Mouse (Mus musculus) cerebellum, postnatal 25 days (tissue): ENCODE results near the gene Bak1.

ENCODE experiments used
- DNase-seq, 2 experiments: peaks; one replicate each; pipeline ENCODE4 v3.0.0; 2021; ENCODE audit warnings: mixed read lengths in 2 of 2

Bak1 gene

GRCm38 (mm10) chr17:27048445-27049239 is 19.8 kb upstream of the Bak1 start:
- DNase-seq: no peak

- no peak for DNase-seq
Measured at GRCm38 (mm10) chr17:27047762-27048444, 19.1 kb upstream of the Bak1 start.

DNA sequence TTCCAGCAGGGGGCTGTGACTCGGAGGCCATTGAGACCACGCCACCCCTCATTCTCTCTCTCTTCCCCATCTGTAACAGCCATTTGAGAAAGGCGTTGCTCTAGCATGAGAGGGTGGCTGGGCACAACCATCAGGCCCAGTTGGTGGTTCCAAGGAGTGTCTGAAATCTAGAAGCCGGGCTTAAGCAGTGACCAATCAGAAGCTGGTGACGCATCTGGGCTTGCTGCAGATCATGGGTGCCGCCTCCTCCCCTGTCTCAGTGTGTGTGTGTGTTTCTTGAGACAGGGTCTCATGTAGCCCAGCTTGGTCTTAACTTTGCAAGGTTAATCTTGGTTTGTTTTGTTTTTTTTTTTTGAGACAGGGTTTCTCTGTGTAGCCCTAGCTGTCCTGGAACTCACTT is 16.4 kb upstream of the Bak1 start:
- no peak for DNase-seq

GRCm38 (mm10) chr17:27042840-27043239 is 14.0 kb upstream of the Bak1 start:
- DNase-seq: no peak

- DNase-seq: no peak
Measured at GRCm38 (mm10) chr17:27041787-27042055, 12.9 kb upstream of the Bak1 start.

GRCm38 (mm10) chr17:27041046-27041786 is 12.4 kb upstream of the Bak1 start:
- DNase-seq: no peak

- peak in 1 of 2 experiments; percentile 21 for DNase-seq
Measured at GRCm38 (mm10) chr17:27040304-27041045, 11.7 kb upstream of the Bak1 start.

- no peak for DNase-seq
Measured at GRCm38 (mm10) chr17:27039432-27040102, 10.8 kb upstream of the Bak1 start.

GRCm38 (mm10) chr17:27038335-27039050 is 9.7 kb upstream of the Bak1 start:
- DNase-seq: peak in 1 of 2 experiments; percentile 25

DNA sequence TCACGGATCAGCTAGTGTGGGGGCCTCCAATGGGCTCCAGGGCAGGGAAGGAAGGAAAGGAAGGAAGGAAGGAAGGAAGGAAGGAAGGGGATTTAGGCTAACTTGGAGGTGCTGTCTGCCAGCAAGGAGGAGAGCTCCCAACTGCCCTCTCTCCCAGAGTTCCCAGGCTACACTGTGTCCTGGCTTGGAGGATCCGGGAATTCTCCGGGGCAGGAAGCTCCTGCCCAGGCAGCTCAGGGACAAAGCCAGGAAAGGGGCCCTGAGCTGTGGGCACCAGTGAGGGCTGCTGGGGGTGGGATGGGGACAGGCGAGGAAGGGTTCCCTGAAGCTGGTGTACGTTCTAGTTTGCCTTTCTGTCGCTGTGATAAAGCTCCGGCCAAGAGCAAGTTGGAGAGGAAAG is 7.7 kb upstream of the Bak1 start:
- DNase-seq: no peak

- DNase-seq: peak; percentile 87 to 89
Measured at GRCm38 (mm10) chr17:27032869-27033268, 4.1 kb upstream of the Bak1 start.

GRCm38 (mm10) chr17:27032328-27032727 is 3.5 kb upstream of the Bak1 start:
- peak in 1 of 2 experiments; percentile 23 for DNase-seq

DNA sequence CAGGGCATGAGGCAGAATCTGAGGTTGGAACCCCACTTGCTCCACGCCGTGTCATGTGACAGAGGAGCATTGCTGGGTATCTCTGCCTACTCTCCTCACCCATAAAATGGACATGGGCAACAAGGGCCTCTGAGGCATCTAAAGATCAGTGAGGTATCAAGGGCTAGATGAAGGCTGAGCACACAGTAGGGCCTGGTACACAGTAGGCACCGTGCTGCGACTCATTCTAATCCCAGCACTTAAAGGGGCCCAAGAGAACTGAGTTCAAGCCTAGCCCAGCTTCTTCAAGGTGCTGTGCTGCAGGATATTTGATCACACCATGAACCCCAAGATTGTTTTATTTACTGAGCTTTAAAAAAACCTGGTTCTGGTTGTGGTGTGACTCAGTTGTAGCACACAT is 2.1 kb upstream of the Bak1 start:
- DNase-seq: no peak

DNA sequence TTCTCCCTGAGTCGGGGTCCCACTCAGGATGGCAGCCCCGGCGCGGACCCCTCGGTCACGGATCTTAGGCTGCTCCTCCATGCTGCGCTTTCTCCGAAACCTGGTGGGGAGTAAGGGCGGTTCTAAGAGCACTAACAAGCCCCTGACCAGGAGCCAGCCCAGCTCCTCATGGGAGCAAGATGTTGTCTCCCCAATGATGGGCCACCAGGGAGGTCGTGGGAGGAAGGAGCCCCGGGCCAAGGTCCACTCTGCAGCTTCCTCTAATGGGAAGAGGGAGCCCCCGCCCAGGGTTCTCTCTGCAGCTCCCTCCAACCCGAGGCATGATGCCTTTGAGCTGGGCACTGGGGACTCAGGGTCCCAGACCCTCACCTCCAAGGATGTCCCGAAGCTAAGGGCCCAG is 622 bp upstream of the Bak1 start:
- DNase-seq: peak in 1 of 2 experiments; percentile 51

DNA sequence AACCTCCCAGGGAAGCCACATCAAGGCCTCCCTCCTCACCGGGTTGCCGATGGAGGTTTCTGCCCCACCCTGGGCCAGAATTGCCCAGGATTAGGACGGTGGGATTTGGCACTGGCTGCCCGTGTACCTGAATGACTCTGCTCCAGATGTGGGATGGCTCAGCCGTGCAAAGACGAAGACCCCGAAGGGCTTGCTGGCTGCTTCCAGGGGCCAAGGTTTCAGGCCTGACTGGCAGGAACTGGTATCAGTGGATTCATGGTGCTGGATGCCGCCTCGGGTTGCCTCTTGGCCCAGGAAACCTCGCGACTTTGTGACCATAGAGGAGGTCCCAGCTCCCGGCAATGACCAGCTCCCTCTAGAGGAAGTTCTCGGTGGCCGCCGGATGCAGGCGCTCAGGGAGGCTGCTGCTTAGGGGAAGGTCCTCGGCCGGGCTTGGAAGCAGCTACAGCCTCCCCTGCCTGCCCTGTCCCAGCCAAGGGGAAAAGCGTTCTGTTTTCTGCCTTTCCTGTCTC is 469 bp downstream of the Bak1 start:
- peak; percentile 95 for DNase-seq

DNA sequence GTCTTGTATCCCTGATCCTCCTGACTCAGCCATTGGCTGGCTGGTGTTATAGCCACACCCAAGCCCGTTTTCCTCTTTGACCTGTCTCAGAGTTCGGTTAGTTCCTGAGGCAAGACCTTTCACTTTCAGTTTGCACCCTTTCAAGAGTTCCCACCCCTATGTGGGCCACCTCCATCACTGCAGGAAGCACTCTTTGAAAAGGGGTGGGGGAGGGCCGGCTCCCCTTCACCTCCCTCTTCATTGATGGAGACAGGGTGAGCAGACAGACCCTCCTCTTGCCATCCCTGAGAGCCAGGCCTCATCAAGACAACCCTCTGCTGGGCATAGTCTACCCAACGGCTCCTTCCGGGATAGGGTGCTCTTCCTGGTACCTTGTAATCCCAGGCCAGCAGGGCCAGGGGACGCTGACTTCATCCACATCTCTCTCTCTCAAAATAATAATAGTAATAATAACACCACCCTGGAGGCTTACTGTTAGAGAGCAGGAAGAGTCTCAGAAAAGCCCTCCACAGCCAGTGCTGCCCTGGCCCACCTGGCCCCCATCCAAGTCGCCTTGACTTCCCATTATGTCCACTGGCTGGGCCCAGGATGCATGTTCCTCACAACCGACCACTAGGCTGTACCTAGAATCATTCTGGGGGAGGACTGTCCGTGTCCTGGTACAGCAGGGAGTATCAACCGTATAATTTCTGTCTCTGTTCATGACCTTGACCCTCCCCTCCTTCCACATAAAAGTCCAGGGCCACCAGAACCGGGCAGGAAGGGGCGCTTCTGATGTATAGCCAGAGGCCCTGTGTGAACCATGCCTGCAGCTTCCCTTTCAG is 1.1 kb downstream of the Bak1 start:
- DNase-seq: peak; percentile 60 to 69

GRCm38 (mm10) chr17:27025951-27026350 is 2.9 kb downstream of the Bak1 start:
- no peak for DNase-seq

- no peak for DNase-seq
Measured at GRCm38 (mm10) chr17:27025326-27025902, 3.4 kb downstream of the Bak1 start.

DNA sequence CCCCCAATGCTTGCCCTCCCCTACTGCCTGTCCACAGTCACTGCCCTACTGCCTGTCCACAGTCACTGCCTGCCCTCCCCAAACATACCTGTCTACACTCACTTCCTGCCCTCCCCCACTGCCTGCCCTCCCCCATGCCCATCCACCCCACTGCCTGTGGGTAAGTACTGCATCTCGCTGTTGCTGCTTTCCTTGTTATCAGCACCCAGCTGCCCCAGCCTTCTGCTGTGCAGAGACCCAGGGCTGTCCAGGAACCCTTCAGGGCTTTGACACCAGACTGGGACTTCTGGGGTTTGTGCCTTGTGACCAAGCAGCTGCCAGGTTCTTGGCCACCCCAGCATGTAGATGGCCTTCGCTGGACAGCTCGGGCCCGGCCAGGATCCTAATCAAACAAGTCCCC is 5.5 kb downstream of the Bak1 start:
- no peak for DNase-seq

- no peak for DNase-seq
Measured at GRCm38 (mm10) chr17:27021736-27022135, 7.1 kb downstream of the Bak1 start.
